ENCODE assay signal across 25 mouse cellular contexts in the genomic region with DNA sequence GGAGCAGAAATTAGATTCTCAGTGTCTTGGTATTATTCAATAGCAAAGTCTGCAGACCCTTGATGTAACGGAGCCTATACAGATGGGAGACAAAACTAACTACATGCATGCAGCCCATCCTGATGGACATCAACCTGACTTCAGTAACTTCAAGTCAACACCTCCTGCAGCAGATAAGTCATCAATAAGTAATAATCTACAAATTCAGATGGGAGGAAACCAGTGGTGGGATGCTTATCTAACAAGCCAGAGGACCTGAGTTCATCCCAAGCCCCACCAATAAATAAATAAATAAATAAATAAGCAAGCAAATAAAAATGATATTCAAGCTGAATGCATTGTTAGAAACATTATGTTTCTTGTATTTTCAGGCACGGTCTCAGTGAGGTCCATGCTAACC. TPM values are rescaled to one million over a fixed set of nuclear protein-coding genes. Genes with fewer than 3 reads are reported as not detected.
DNase-seq lines count a peak whose midpoint lies in the region; ATAC-seq lines count a peak whose summit lies in the region.
"Had no signal": no experiment of that assay in that cellular context is flagged by ENCODE, and none has a peak within 500 bp of the region (broad histone marks: within the 10 kb centered on the region; RNA-seq: fewer than 3 reads in every experiment).

No protein-coding gene starts in this region.

- peak overlapping the region; percentile 65; the same call in 1 of the 2 replicates for H3K27ac ChIP-seq in liver, embryonic 12.5 days
- no peak overlapping the region for H3K27ac ChIP-seq in liver, embryonic 11.5 days (ENCODE audit: low read depth, low read length)
- peak overlapping the region; percentile 78 for H3K27ac ChIP-seq in liver, embryonic 16.5 days (ENCODE audit: low read length)
- H3K27ac ChIP-seq: embryonic facial prominence, embryonic 10.5 days; embryonic facial prominence, embryonic 13.5 days; forebrain, embryonic 12.5 days; forebrain, embryonic 15.5 days; gastrocnemius, adult 2 months; hindbrain, embryonic 12.5 days; hindbrain, embryonic 15.5 days had no signal

- peak overlapping the region; percentile 92 for H3K4me2 ChIP-seq in liver, embryonic 12.5 days
- no peak overlapping the region; the same call in 1 of the 2 replicates for H3K4me2 ChIP-seq in liver, embryonic 11.5 days
- peak overlapping the region; percentile 39 for H3K4me2 ChIP-seq in liver, embryonic 16.5 days (ENCODE audit: low read depth, low read length)
- H3K4me2 ChIP-seq: embryonic facial prominence, embryonic 13.5 days; forebrain, embryonic 15.5 days; heart, embryonic 11.5 days; hindbrain, embryonic 12.5 days; hindbrain, embryonic 15.5 days had no signal

- peaks cover 22% of the 10 kb centered on the region for H3K36me3 ChIP-seq in liver, embryonic 12.5 days
- 0 out of 2 replicates have a peak, but pooled peaks cover 2% of the 10 kb centered on the region for H3K36me3 ChIP-seq in liver, embryonic 11.5 days (ENCODE audit: control insufficient read depth, insufficient read depth, low read length)
- H3K36me3 ChIP-seq in liver, embryonic 16.5 days (ENCODE audit: control insufficient read depth, insufficient read depth), result peaks cover 2% of the 10 kb centered on the region; the same call in 1 of the 2 replicates
- H3K36me3 ChIP-seq: forebrain, embryonic 12.5 days; forebrain, embryonic 15.5 days; hindbrain, embryonic 12.5 days; hindbrain, embryonic 15.5 days had no signal

- DNase-seq in liver, embryonic 11.5 days (ENCODE audit: low spot score), result no peak
- no peak for DNase-seq in gastrocnemius, adult 18-20 months (ENCODE audit: low spot score)
- DNase-seq in left cerebral cortex, adult 9 months (ENCODE audit: low spot score in 2 of 2), result no peak
- DNase-seq: adrenal gland, adult 2 months; adrenal gland, postnatal 14 days; B cell, adult 2 months; cerebellum, adult 11-12 months; cerebellum, adult 8-10 months; cerebellum, postnatal 10 days; cerebellum, postnatal 36 days; embryo, embryonic 11 days; gastrocnemius, adult 2 months; gastrocnemius, postnatal 14 days; heart, adult 11 months had no signal

- no peaks in the 10 kb centered on the region for H3K9me3 ChIP-seq in liver, embryonic 12.5 days (replicated peaks)
- no peaks in the 10 kb centered on the region for H3K9me3 ChIP-seq in liver, embryonic 11.5 days (ENCODE audit: control insufficient read depth, low read length)
- H3K9me3 ChIP-seq in liver, embryonic 16.5 days (replicated peaks; ENCODE audit: control insufficient read depth, low read length), result no peaks in the 10 kb centered on the region
- H3K9me3 ChIP-seq: embryonic facial prominence, embryonic 10.5 days; embryonic facial prominence, embryonic 13.5 days; forebrain, embryonic 12.5 days; forebrain, embryonic 15.5 days; hindbrain, embryonic 12.5 days; hindbrain, embryonic 15.5 days had no signal

- peaks cover 40% of the 10 kb centered on the region for H3K4me1 ChIP-seq in liver, embryonic 12.5 days
- peaks cover 11% of the 10 kb centered on the region; the same call in 1 of the 2 replicates for H3K4me1 ChIP-seq in liver, embryonic 11.5 days (replicated peaks; ENCODE audit: control insufficient read depth, insufficient read depth, low read length)
- peaks cover 20% of the 10 kb centered on the region for H3K4me1 ChIP-seq in liver, embryonic 16.5 days (ENCODE audit: control insufficient read depth, low read depth, low read length)

- H3K9ac ChIP-seq in liver, embryonic 12.5 days, result 0 out of 2 replicates have a peak overlapping the region, but pooled peaks have one; percentile 3
- H3K9ac ChIP-seq in liver, embryonic 11.5 days (ENCODE audit: low read depth, low read length), result no peak overlapping the region
- H3K9ac ChIP-seq in liver, embryonic 16.5 days (ENCODE audit: low read depth, low read length), result peak overlapping the region; percentile 31; the same call in 1 of the 2 replicates
- H3K9ac ChIP-seq: embryonic facial prominence, embryonic 13.5 days; forebrain, embryonic 12.5 days; forebrain, embryonic 15.5 days; hindbrain, embryonic 12.5 days; hindbrain, embryonic 15.5 days had no signal

- WGBS in liver, embryonic 12.5 days (ENCODE audit: insufficient replicate concordance), result 74% methylated on average over 2 of the region's 2 CpGs
- WGBS in liver, embryonic 11.5 days, result 82% methylated on average over 2 of the region's 2 CpGs
- WGBS in liver, embryonic 16.5 days (ENCODE audit: insufficient replicate concordance), result 74% methylated on average over 2 of the region's 2 CpGs

- no peaks in the 10 kb centered on the region for H3K27me3 ChIP-seq in liver, embryonic 12.5 days (replicated peaks)
- H3K27me3 ChIP-seq in liver, embryonic 11.5 days (replicated peaks; ENCODE audit: control insufficient read depth, insufficient read depth, low read length), result no peaks in the 10 kb centered on the region
- no peaks in the 10 kb centered on the region for H3K27me3 ChIP-seq in liver, embryonic 16.5 days (ENCODE audit: control insufficient read depth, insufficient read depth, low read depth, low read length)
- H3K27me3 ChIP-seq: CH12.LX; embryonic facial prominence, embryonic 13.5 days; forebrain, embryonic 12.5 days; forebrain, embryonic 15.5 days; hindbrain, embryonic 12.5 days; hindbrain, embryonic 15.5 days had no signal

- ATAC-seq in liver, embryonic 12.5 days, result no peak
- no peak for ATAC-seq in liver, embryonic 11.5 days (replicated peaks; ENCODE audit: low FRiP score)
- 0 out of 2 replicates have a peak, but pooled peaks have one; percentile 21 for ATAC-seq in erythroid progenitor cell, adult 5-6 weeks (replicated peaks; ENCODE audit: low FRiP score, poor library complexity, severe bottlenecking)
- peak; percentile 31 for ATAC-seq in liver, embryonic 16.5 days (ENCODE audit: low read depth)
- ATAC-seq: forebrain, embryonic 15.5 days had no signal

- H3K4me3 ChIP-seq in liver, embryonic 12.5 days, result no peak overlapping the region
- no peak overlapping the region for H3K4me3 ChIP-seq in liver, embryonic 11.5 days (ENCODE audit: low read depth, low read length)
- 0 out of 2 replicates have a peak overlapping the region, but pooled peaks have one; percentile 13 for H3K4me3 ChIP-seq in liver, embryonic 16.5 days (ENCODE audit: low read depth, low read length)
- H3K4me3 ChIP-seq: embryonic facial prominence, embryonic 10.5 days; embryonic facial prominence, embryonic 13.5 days; forebrain, embryonic 12.5 days; forebrain, embryonic 15.5 days; gastrocnemius, adult 2 months; hindbrain, embryonic 12.5 days; hindbrain, embryonic 15.5 days had no signal

RNA-seq across cellular contexts. Expression of gene Cdk13, which starts 5.2 kb away (rescaled TPM):
- polyA plus RNA-seq in liver, embryonic 12.5 days (2016; fragmentation: Nextera tagmentation; extraction: Ambion mirVana), result 11.1 and 15.5 TPM in 2 replicates
- 13.2 and 15.9 TPM in 2 replicates for polyA plus RNA-seq in liver, embryonic 11.5 days (2014; fragmentation: Nextera tagmentation; extraction: Ambion mirVana)
- 63.8 and 65.4 TPM in 2 replicates for total RNA-seq in erythroid progenitor cell, adult 5-6 weeks (2015; ENCODE audit: low replicate concordance)
- total RNA-seq in erythroid progenitor cell, adult 5-6 weeks (2017; ENCODE audit: low replicate concordance), result 67.6 and 102 TPM in 2 replicates
- polyA plus RNA-seq in liver, embryonic 16.5 days (2015; fragmentation: Nextera tagmentation; extraction: Ambion mirVana), result 5.8 and 6.5 TPM in 2 replicates
- 10 to 100 TPM; 18.6 to 19.6 TPM for total RNA-seq in gastrocnemius, adult 18-20 months (2021)

Comparison
In these comparisons a context has a peak if more than half of its experiments do, and no peak if none do; other contexts are left out.
1. ATAC-seq: peak in erythroid progenitor cell, adult 5-6 weeks (single experiment) and liver, embryonic 16.5 days (single experiment); none in liver, embryonic 12.5 days (single experiment) and liver, embryonic 11.5 days (single experiment).